Mouse (Mus musculus): ENCODE data around the gene Tsacc. TPM values are rescaled to one million over a fixed set of nuclear protein-coding genes. Genes with fewer than 3 reads are reported as not detected.

The Tsacc gene
- polyA plus RNA-seq, 2 experiments = 2.5 to 4.6 TPM

DNA sequence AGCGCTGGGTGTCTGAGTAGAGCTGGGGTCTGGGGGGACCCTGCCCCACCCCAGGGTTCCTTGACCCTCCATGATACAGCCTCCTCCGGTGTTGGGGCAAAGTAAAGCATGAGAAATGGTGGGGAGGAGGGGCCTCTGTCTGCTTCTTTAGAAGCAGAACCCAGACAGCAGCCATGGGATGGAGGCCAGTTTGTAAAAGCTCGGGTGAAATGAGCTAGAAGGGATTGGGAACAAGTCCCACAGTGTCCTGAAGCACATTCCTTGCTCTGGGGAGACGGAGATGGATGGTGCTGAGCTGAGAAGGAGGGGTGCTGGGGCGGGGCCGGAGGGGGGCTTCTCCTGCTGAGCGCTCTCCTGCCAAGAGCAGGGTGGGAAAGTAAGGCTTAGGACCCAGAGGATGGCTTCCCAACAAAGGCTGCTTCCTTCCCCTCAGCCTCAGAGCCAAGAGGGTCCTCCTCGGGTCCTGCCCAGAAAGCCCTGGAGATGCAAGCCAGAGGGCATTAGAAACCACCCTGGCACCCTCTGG, 57.9 kb downstream of the Tsacc start:
- Histone ChIP-seq H3K9ac (replicated peaks) (no peak overlapping the region), H3K27ac (no peak overlapping the region), H3K4me1 (replicated peaks; ENCODE audit: control insufficient read depth in 2 of 2, insufficient read depth in 2 of 2, low read length in 1 of 2) (no peaks in the 10 kb centered on the region), H3K4me2 (ENCODE audit: low read depth) (no peak overlapping the region), H3K27me3 (ENCODE audit: control insufficient read depth, insufficient read depth, low read length) (peaks cover 46% of the 10 kb centered on the region), H3K4me3 (ENCODE audit: insufficient read depth in 1 of 2, low read depth in 2 of 2, low read length in 2 of 2) (no peak overlapping the region), H3K9me3 (ENCODE audit: control insufficient read depth, low read length) (no peaks in the 10 kb centered on the region), H3K36me3 (replicated peaks; ENCODE audit: control insufficient read depth, insufficient read depth, low read depth) (no peaks in the 10 kb centered on the region)
- no peak for TF ChIP-seq CTCF (IDR thresholded peaks at IDR 0.05; ENCODE audit: low read depth)
- no peak for TF ChIP-seq EP300 (IDR thresholded peaks at IDR 0.05; ENCODE audit: low read depth)
- ATAC-seq (ENCODE audit: insufficient read depth) = no peak
- WGBS (ENCODE audit: insufficient replicate concordance) = 30% methylated on average over 8 of the region's 8 CpGs
- DNase-seq (ENCODE audit: low read depth in 3 of 3, low spot score in 3 of 3) = no peak

GRCm38 (mm10) chr3:88237556-88238194, 59.1 kb downstream of the Tsacc start:
- Histone ChIP-seq H3K4me2 (ENCODE audit: low read depth) (peak overlapping the region; percentile 23; the same call in 1 of the 2 replicates), H3K9ac (replicated peaks) (no peak overlapping the region), H3K4me1 (replicated peaks; ENCODE audit: control insufficient read depth in 2 of 2, insufficient read depth in 2 of 2, low read length in 1 of 2) (no peaks in the 10 kb centered on the region), H3K36me3 (replicated peaks; ENCODE audit: control insufficient read depth, insufficient read depth, low read depth) (no peaks in the 10 kb centered on the region), H3K9me3 (ENCODE audit: control insufficient read depth, low read length) (no peaks in the 10 kb centered on the region), H3K4me3 (ENCODE audit: insufficient read depth in 1 of 2, low read depth in 2 of 2, low read length in 2 of 2) (no peak overlapping the region), H3K27me3 (ENCODE audit: control insufficient read depth, insufficient read depth, low read length) (peaks cover 49% of the 10 kb centered on the region), H3K27ac (no peak overlapping the region)
- ATAC-seq (ENCODE audit: insufficient read depth) = no peak
- DNase-seq (ENCODE audit: low read depth in 3 of 3, low spot score in 3 of 3) = no peak
- WGBS (ENCODE audit: insufficient replicate concordance) = 5% methylated on average over 10 of the region's 10 CpGs
- TF ChIP-seq CTCF (IDR thresholded peaks at IDR 0.05; ENCODE audit: low read depth) (peak; percentile 73), EP300 (IDR thresholded peaks at IDR 0.05; ENCODE audit: low read depth) (no peak)

DNA sequence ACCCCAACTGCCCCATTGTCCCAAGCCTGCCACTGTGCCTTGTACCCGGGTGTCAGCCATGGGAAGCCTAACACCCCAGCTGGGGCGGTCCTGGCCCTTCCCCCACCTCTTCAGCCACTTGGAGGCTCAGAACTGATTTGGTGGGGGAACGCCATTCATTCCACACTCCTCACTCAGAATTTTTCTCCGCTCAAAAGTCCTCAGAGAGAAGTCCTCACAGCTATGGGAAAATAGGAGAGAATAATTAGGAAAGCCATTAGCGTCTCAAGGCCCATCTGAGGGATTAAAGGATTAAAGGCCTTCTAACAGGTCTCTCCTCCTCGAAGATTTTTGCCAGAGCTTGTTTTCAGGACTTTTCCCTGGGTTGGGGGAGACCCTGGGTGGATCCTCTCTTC, 59.6 kb downstream of the Tsacc start:
- H3K27ac ChIP-seq = no peak overlapping the region
- no peak overlapping the region for H3K4me3 ChIP-seq (ENCODE audit: insufficient read depth in 1 of 2, low read depth in 2 of 2, low read length in 2 of 2)
- TF ChIP-seq EP300 (IDR thresholded peaks at IDR 0.05; ENCODE audit: low read depth) (no peak), CTCF (IDR thresholded peaks at IDR 0.05; ENCODE audit: low read depth) (no peak)
- no peak overlapping the region for H3K4me2 ChIP-seq (ENCODE audit: low read depth)
- 20% methylated on average over 6 of the region's 6 CpGs for WGBS (ENCODE audit: insufficient replicate concordance)
- no peaks in the 10 kb centered on the region for H3K4me1 ChIP-seq (replicated peaks; ENCODE audit: control insufficient read depth in 2 of 2, insufficient read depth in 2 of 2, low read length in 1 of 2)
- H3K27me3 ChIP-seq (ENCODE audit: control insufficient read depth, insufficient read depth, low read length) = peaks cover 45% of the 10 kb centered on the region
- DNase-seq (ENCODE audit: low read depth in 3 of 3, low spot score in 3 of 3) (no peak), ATAC-seq (ENCODE audit: insufficient read depth) (no peak)
- H3K36me3 ChIP-seq (replicated peaks; ENCODE audit: control insufficient read depth, insufficient read depth, low read depth) = no peaks in the 10 kb centered on the region
- no peak overlapping the region for H3K9ac ChIP-seq (replicated peaks)
- no peaks in the 10 kb centered on the region for H3K9me3 ChIP-seq (ENCODE audit: control insufficient read depth, low read length)

DNA sequence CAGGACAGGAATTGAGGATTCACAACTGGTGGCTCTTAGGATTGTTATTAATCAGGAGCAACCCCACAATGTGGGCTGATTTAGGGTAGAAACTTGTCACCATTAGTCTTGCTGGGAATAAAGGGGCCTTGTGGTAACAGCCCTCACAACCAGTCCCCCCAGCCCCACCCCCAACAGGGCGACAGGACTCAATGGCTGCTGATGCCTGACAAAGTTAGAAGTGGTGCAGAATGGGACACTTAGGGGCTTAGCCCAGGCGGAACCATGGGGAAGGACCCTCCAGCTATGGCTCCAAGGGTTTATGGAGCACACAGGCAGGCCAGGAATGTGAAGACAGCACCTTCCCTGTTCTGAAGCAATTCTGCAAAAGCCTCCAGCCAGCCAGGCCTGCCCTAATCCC, 61.2 kb downstream of the Tsacc start:
- Histone ChIP-seq H3K27me3 (ENCODE audit: control insufficient read depth, insufficient read depth, low read length) (peaks cover 32% of the 10 kb centered on the region), H3K27ac (no peak overlapping the region), H3K9me3 (ENCODE audit: control insufficient read depth, low read length) (no peaks in the 10 kb centered on the region), H3K9ac (replicated peaks) (no peak overlapping the region), H3K36me3 (replicated peaks; ENCODE audit: control insufficient read depth, insufficient read depth, low read depth) (no peaks in the 10 kb centered on the region), H3K4me3 (ENCODE audit: insufficient read depth in 1 of 2, low read depth in 2 of 2, low read length in 2 of 2) (no peak overlapping the region), H3K4me2 (ENCODE audit: low read depth) (no peak overlapping the region), H3K4me1 (replicated peaks; ENCODE audit: control insufficient read depth in 2 of 2, insufficient read depth in 2 of 2, low read length in 1 of 2) (no peaks in the 10 kb centered on the region)
- ATAC-seq (ENCODE audit: insufficient read depth) (no peak), DNase-seq (ENCODE audit: low read depth in 3 of 3, low spot score in 3 of 3) (no peak)
- WGBS (ENCODE audit: insufficient replicate concordance) = 43% methylated on average over 2 of the region's 2 CpGs
- no peak for TF ChIP-seq EP300 (IDR thresholded peaks at IDR 0.05; ENCODE audit: low read depth)
- TF ChIP-seq CTCF (IDR thresholded peaks at IDR 0.05; ENCODE audit: low read depth) = no peak

DNA sequence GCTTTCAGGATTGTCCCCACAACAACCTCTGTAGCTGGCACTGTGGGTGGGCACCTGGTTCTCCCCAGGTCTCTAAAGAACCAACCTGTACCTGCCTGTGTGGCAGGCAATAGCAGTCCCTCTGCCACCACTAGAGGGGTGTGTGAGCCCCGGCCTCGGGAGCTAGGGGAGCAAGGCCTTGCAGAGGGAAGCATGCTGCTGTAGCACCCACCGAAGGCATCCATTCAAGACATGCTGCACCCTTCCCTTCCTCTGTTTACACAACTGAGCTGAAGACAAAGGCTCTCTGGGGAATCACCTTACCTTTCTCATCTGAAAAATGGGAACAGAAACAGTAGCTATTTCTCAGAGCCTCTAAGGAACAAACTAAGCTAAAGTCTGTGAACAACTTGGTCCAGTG, 61.6 kb downstream of the Tsacc start:
- H3K9me3 ChIP-seq (ENCODE audit: control insufficient read depth, low read length) = no peaks in the 10 kb centered on the region
- H3K4me2 ChIP-seq (ENCODE audit: low read depth) = no peak overlapping the region
- no peak overlapping the region for H3K9ac ChIP-seq (replicated peaks)
- H3K4me1 ChIP-seq (replicated peaks; ENCODE audit: control insufficient read depth in 2 of 2, insufficient read depth in 2 of 2, low read length in 1 of 2) = no peaks in the 10 kb centered on the region
- 9% methylated on average over 3 of the region's 3 CpGs for WGBS (ENCODE audit: insufficient replicate concordance)
- H3K36me3 ChIP-seq (replicated peaks; ENCODE audit: control insufficient read depth, insufficient read depth, low read depth) = no peaks in the 10 kb centered on the region
- DNase-seq (ENCODE audit: low read depth in 3 of 3, low spot score in 3 of 3) = no peak
- H3K27ac ChIP-seq = no peak overlapping the region
- no peak for ATAC-seq (ENCODE audit: insufficient read depth)
- no peak overlapping the region for H3K4me3 ChIP-seq (ENCODE audit: insufficient read depth in 1 of 2, low read depth in 2 of 2, low read length in 2 of 2)
- peaks cover 31% of the 10 kb centered on the region for H3K27me3 ChIP-seq (ENCODE audit: control insufficient read depth, insufficient read depth, low read length)
- TF ChIP-seq EP300 (IDR thresholded peaks at IDR 0.05; ENCODE audit: low read depth) (no peak), CTCF (IDR thresholded peaks at IDR 0.05; ENCODE audit: low read depth) (peak; percentile 64)
